Mouse (Mus musculus): ENCODE data around the gene Cd83.

Cd83 gene

GRCm38 (mm10) chr13:43774605-43775426 is 9.8 kb upstream of the Cd83 start:
- no peak for DNase-seq (ENCODE audit: low spot score)

GRCm38 (mm10) chr13:43775427-43775733 is 9.2 kb upstream of the Cd83 start:
- no peak for DNase-seq (ENCODE audit: low spot score)

GRCm38 (mm10) chr13:43777321-43778002 is 7.1 kb upstream of the Cd83 start:
- no peak for DNase-seq (ENCODE audit: low spot score)

- no peak for DNase-seq (ENCODE audit: low spot score)
Observed at GRCm38 (mm10) chr13:43778021-43778649, 6.4 kb upstream of the Cd83 start.

- no peak for DNase-seq (ENCODE audit: low spot score)
Observed at GRCm38 (mm10) chr13:43778971-43779370, 5.6 kb upstream of the Cd83 start.

GRCm38 (mm10) chr13:43780071-43780470 is 4.5 kb upstream of the Cd83 start:
- DNase-seq (ENCODE audit: low spot score) = no peak

GRCm38 (mm10) chr13:43785712-43786072 is 1.1 kb downstream of the Cd83 start:
- no peak for DNase-seq (ENCODE audit: low spot score)

GRCm38 (mm10) chr13:43786171-43786795 is 1.7 kb downstream of the Cd83 start:
- no peak for DNase-seq (ENCODE audit: low spot score)

- DNase-seq (ENCODE audit: low spot score) = peak; percentile 15
Observed at GRCm38 (mm10) chr13:43787262-43787661, 2.7 kb downstream of the Cd83 start.

GRCm38 (mm10) chr13:43788071-43788470 is 3.5 kb downstream of the Cd83 start:
- DNase-seq (ENCODE audit: low spot score) = no peak

GRCm38 (mm10) chr13:43788983-43789645 is 4.5 kb downstream of the Cd83 start:
- no peak for DNase-seq (ENCODE audit: low spot score)

GRCm38 (mm10) chr13:43790229-43791001 is 5.8 kb downstream of the Cd83 start:
- DNase-seq (ENCODE audit: low spot score) = no peak

GRCm38 (mm10) chr13:43795334-43795733 is 10.8 kb downstream of the Cd83 start:
- DNase-seq (ENCODE audit: low spot score) = no peak

- DNase-seq (ENCODE audit: low spot score) = no peak
Observed at GRCm38 (mm10) chr13:43798655-43799054, 14.1 kb downstream of the Cd83 start.

- DNase-seq (ENCODE audit: low spot score) = no peak
Observed at GRCm38 (mm10) chr13:43800136-43800535, 15.6 kb downstream of the Cd83 start.

GRCm38 (mm10) chr13:43801961-43802360 is 17.4 kb downstream of the Cd83 start:
- DNase-seq (ENCODE audit: low spot score) = no peak

GRCm38 (mm10) chr13:43802361-43803137 is 18.0 kb downstream of the Cd83 start:
- no peak for DNase-seq (ENCODE audit: low spot score)

- DNase-seq (ENCODE audit: low spot score) = no peak
Observed at GRCm38 (mm10) chr13:43804648-43805047, 20.1 kb downstream of the Cd83 start.

- no peak for DNase-seq (ENCODE audit: low spot score)
Observed at GRCm38 (mm10) chr13:43805159-43805758, 20.7 kb downstream of the Cd83 start.

All from yolk sac, embryonic 10.5 days (tissue).